Mouse (Mus musculus) kidney, adult 2 months (tissue): Measurements from ENCODE around the gene Kcnn4. TPM values are rescaled to one million over a fixed set of nuclear protein-coding genes. Genes with fewer than 3 reads are reported as not detected.
"Not testable (repeated sequence)": the region's sequence is repeated elsewhere in the genome, so short reads cannot be mapped to it uniquely, and the experiment has no call there.

Experiments used
- DNase-seq: peaks from one replicate; pipeline ENCODE4 v3.0.0; 2021
- H3K27ac ChIP-seq: fragments of 200-500 bp; 2 replicates; pipeline ENCODE4 v1.5.1; 2012; ENCODE audit warnings: low read depth, low read length, control low read depth, inconsistent platforms; ENCODE audit not compliant: insufficient read depth
- H3K27me3 ChIP-seq: fragments of 200-500 bp; replicated peaks from 2 replicates; pipeline ENCODE4 v1.6.1; 2012; ENCODE audit warnings: mild to moderate bottlenecking, moderate library complexity, low read length, inconsistent platforms; ENCODE audit not compliant: control insufficient read depth, insufficient read depth
- H3K36me3 ChIP-seq: fragments of 200-500 bp; 2 replicates; pipeline ENCODE4 v1.6.1; 2012; ENCODE audit warnings: mild to moderate bottlenecking, moderate library complexity, low read length, inconsistent platforms; ENCODE audit not compliant: control insufficient read depth, insufficient read depth
- H3K4me1 ChIP-seq: fragments of 200-500 bp; 2 replicates; pipeline ENCODE4 v1.6.1; 2011; ENCODE audit warnings: low read length; ENCODE audit not compliant: control insufficient read depth, insufficient read depth
- H3K4me3 ChIP-seq: fragments of 200-500 bp; 2 replicates; pipeline ENCODE4 v1.5.1; 2011; ENCODE audit warnings: mild to moderate bottlenecking, low read depth, low read length, control low read depth; ENCODE audit not compliant: insufficient read depth
- CTCF ChIP-seq: fragments of 200-500 bp; conservative IDR thresholded peaks from 2 replicates; pipeline ENCODE4 v1.5.1; 2011; ENCODE audit warnings: low read depth, mild to moderate bottlenecking, control low read depth, low read length, moderate library complexity, mixed read lengths; ENCODE audit not compliant: insufficient read depth, insufficient read length
- POLR2A ChIP-seq: fragments of 200-500 bp; IDR thresholded peaks from one replicate; pipeline ENCODE4 v1.6.1; 2011; ENCODE audit warnings: low read depth, low read length, control low read depth
- WGBS: fragments of 180-500 bp; shearing (Covaris S2); methylation state at CpG from one replicate; pipeline ENCODE4 v1.1.7; 2018; 5-methylcytosine and 5-hydroxymethylcytosine counted together
- polyA plus RNA-seq: library from polyadenylated mRNA; depleted of rRNA; stranded (reverse); fragments of >200 nt; gene quantifications from 2 replicates; pipeline ENCODE4 v1.2.3, GENCODE M21; 2012

The Kcnn4 gene
- polyA plus RNA-seq, 1 experiment: 4.1 TPM

GRCm38 (mm10) chr7:24394054-24394453 is 24.0 kb downstream of the Kcnn4 start:
- Histone ChIP-seq H3K27me3 (no peaks in the 10 kb centered on the region), H3K36me3 (no peaks in the 10 kb centered on the region), H3K4me3 (no peak overlapping the region), H3K4me1 (no peaks in the 10 kb centered on the region), H3K27ac (no peak overlapping the region)
- no peak for TF ChIP-seq POLR2A
- WGBS: 92% methylated on average over 3 of the region's 3 CpGs
- no peak for DNase-seq

GRCm38 (mm10) chr7:24394475-24395161 is 24.6 kb downstream of the Kcnn4 start:
- Histone ChIP-seq H3K4me3 (no peak overlapping the region), H3K4me1 (no peaks in the 10 kb centered on the region), H3K27ac (no peak overlapping the region), H3K36me3 (no peaks in the 10 kb centered on the region), H3K27me3 (no peaks in the 10 kb centered on the region)
- DNase-seq: no peak
- 37% methylated on average over 15 of the region's 15 CpGs for WGBS
- no peak for TF ChIP-seq POLR2A
- TF ChIP-seq CTCF: no peak

- no peak for DNase-seq
- no peaks in the 10 kb centered on the region for H3K36me3 ChIP-seq
- no peak overlapping the region for H3K4me3 ChIP-seq
- WGBS: 59% methylated on average over 11 of the region's 11 CpGs
- H3K27me3 ChIP-seq: no peaks in the 10 kb centered on the region
- TF ChIP-seq CTCF (no peak), POLR2A (no peak)
- no peaks in the 10 kb centered on the region; the same call in 1 of the 2 replicates for H3K4me1 ChIP-seq
- no peak overlapping the region for H3K27ac ChIP-seq
These were observed 26.8 kb downstream of the Kcnn4 start for GRCm38 (mm10) chr7:24396832-24397231.

GRCm38 (mm10) chr7:24398364-24398913 is 28.4 kb downstream of the Kcnn4 start:
- WGBS: 97% methylated on average over 8 of the region's 8 CpGs
- no peaks in the 10 kb centered on the region for H3K36me3 ChIP-seq

GRCm38 (mm10) chr7:24399256-24400081 is 29.4 kb downstream of the Kcnn4 start, which contains the start of gene Smg9:
Gene Smg9, plus strand, starts transcription at chr7:24399619.
- H3K27me3 ChIP-seq: no peaks in the 10 kb centered on the region
- peak; percentile 99 for DNase-seq
- 2% methylated on average over 66 of the region's 66 CpGs for whole genome bisulfite sequencing
- TF ChIP-seq CTCF (no peak), POLR2A (no peak)
- H3K27ac ChIP-seq: peak within 1 kb of the TSS; percentile 98
- no peaks in the 10 kb centered on the region for H3K36me3 ChIP-seq
- H3K4me1 ChIP-seq: no peaks in the 10 kb centered on the region; the same call in 1 of the 2 replicates
- peak within 1 kb of the TSS; percentile 86 for H3K4me3 ChIP-seq

More at GRCm38 (mm10) chr7:24398364-24398913, 28.4 kb downstream of the Kcnn4 start:
- no peaks in the 10 kb centered on the region for H3K27me3 ChIP-seq
- no peak for DNase-seq
- H3K27ac ChIP-seq: no peak overlapping the region
- no peak overlapping the region for H3K4me3 ChIP-seq
- TF ChIP-seq POLR2A (no peak), CTCF (no peak)
- no peaks in the 10 kb centered on the region; the same call in 1 of the 2 replicates for H3K4me1 ChIP-seq

- DNase-seq: no peak
- H3K27me3 ChIP-seq: no peaks in the 10 kb centered on the region
- H3K4me1 ChIP-seq: no peaks in the 10 kb centered on the region; the same call in 1 of the 2 replicates
- no peak overlapping the region for H3K27ac ChIP-seq
- 3% methylated on average over 3 of the region's 3 CpGs for WGBS
- TF ChIP-seq POLR2A (no peak), CTCF (no peak)
- H3K4me3 ChIP-seq: peak overlapping the region; percentile 86
- H3K36me3 ChIP-seq: no peaks in the 10 kb centered on the region
These were observed 30.0 kb downstream of the Kcnn4 start for GRCm38 (mm10) chr7:24400082-24400452.

- not testable (repeated sequence) for H3K27me3 ChIP-seq, DNase-seq, H3K36me3 ChIP-seq, H3K27ac ChIP-seq, H3K4me3 ChIP-seq, H3K4me1 ChIP-seq
- WGBS: 87% methylated on average over 4 of the region's 4 CpGs
These were observed 30.4 kb downstream of the Kcnn4 start for GRCm38 (mm10) chr7:24400489-24400888.
